Mouse (Mus musculus) MEL (cell line): ENCODE results near the gene Gm10477. TPM values are rescaled to one million over a fixed set of nuclear protein-coding genes. Genes with fewer than 3 reads are reported as not detected.

Experiments
- DNase-seq: peaks from one replicate; pipeline ENCODE4 v3.0.0; 2011; ENCODE audit warnings: low read depth, low spot score
- H3K27ac ChIP-seq: 2 replicates; pipeline ENCODE4 v1.5.1; 2012; ENCODE audit warnings: low read depth, mild to moderate bottlenecking, control low read depth, low read length, moderate library complexity; ENCODE audit not compliant: control insufficient read depth
- H3K27me3 ChIP-seq, 2 experiments: fragments of 150-350 bp in 1 of 2; sonication (generic) in 1 of 2; 2 replicates each; pipeline ENCODE4 v1.6.1; 2012; ENCODE audit warnings: low read length in 2 of 2, mild to moderate bottlenecking in 2 of 2, improper control_type of control experiment in 1 of 2, moderate library complexity in 1 of 2; ENCODE audit not compliant: insufficient read depth in 2 of 2, control insufficient read depth in 1 of 2
- H3K36me3 ChIP-seq, 2 experiments: 2 replicates each; pipeline ENCODE4 v1.6.1; 2012 to 2014; ENCODE audit warnings: low read length in 2 of 2, improper control_type of control experiment in 1 of 2, inconsistent platforms in 1 of 2, mild to moderate bottlenecking in 1 of 2; ENCODE audit not compliant: insufficient read depth in 2 of 2, control insufficient read depth in 1 of 2
- H3K4me1 ChIP-seq, 2 experiments: fragments of 150-350 bp in 1 of 2; sonication (generic) in 1 of 2; 2 replicates each; pipeline ENCODE4 v1.6.1; 2012; ENCODE audit warnings: low read length in 2 of 2, improper control_type of control experiment in 1 of 2, mild to moderate bottlenecking in 1 of 2; ENCODE audit not compliant: insufficient read depth in 2 of 2, control insufficient read depth in 1 of 2
- H3K4me3 ChIP-seq, 2 experiments: fragments of 150-350 bp in 1 of 2; sonication (generic) in 1 of 2; 2 replicates each; pipeline ENCODE4 v1.5.1; 2012; ENCODE audit warnings: low read depth in 2 of 2, low read length in 2 of 2, mild to moderate bottlenecking in 2 of 2, moderate library complexity in 2 of 2, control low read depth in 1 of 2, improper control_type of control experiment in 1 of 2; ENCODE audit not compliant: control insufficient read depth in 1 of 2, insufficient read depth in 1 of 2
- H3K79me2 ChIP-seq: 2 replicates; pipeline ENCODE4 v1.6.1; 2012; ENCODE audit warnings: mild to moderate bottlenecking, low read length, moderate library complexity; ENCODE audit not compliant: control insufficient read depth, poor library complexity, insufficient read depth
- H3K9ac ChIP-seq: 2 replicates; pipeline ENCODE4 v1.6.1; 2012; ENCODE audit warnings: low read depth, mild to moderate bottlenecking, control low read depth, low read length, moderate library complexity; ENCODE audit not compliant: control insufficient read depth, poor library complexity, severe bottlenecking
- H3K9me3 ChIP-seq: fragments of 150-350 bp; sonication (generic); replicated peaks from 2 replicates; pipeline ENCODE4 v1.6.1; 2012; ENCODE audit warnings: mild to moderate bottlenecking, low read length, improper control_type of control experiment, moderate library complexity; ENCODE audit not compliant: insufficient read depth
- CTCF ChIP-seq, 3 experiments: IDR thresholded peaks in 2 of 3; conservative IDR thresholded peaks in 1 of 3; 2 replicates each; pipeline ENCODE4 v1.5.1; 2011 to 2012; ENCODE audit warnings: low read length in 3 of 3, low read depth in 2 of 3, mild to moderate bottlenecking in 2 of 3, improper control_type of control experiment in 1 of 3, inconsistent platforms in 1 of 3, mixed read lengths in 1 of 3, moderate library complexity in 1 of 3; ENCODE audit not compliant: control insufficient read depth in 1 of 3, insufficient read depth in 1 of 3, poor library complexity in 1 of 3, severe bottlenecking in 1 of 3
- GATA1 ChIP-seq: IDR thresholded peaks from 2 replicates; pipeline ENCODE4 v1.6.1; 2011; ENCODE audit warnings: low read depth, low read length, improper control_type of control experiment
- MAFK ChIP-seq: IDR thresholded peaks from 2 replicates; pipeline ENCODE4 v1.6.1; 2011; ENCODE audit warnings: low read depth, mild to moderate bottlenecking, low read length, improper control_type of control experiment, borderline replicate concordance
- MAZ ChIP-seq: IDR thresholded peaks from 2 replicates; pipeline ENCODE4 v1.6.1; 2012; ENCODE audit warnings: low read depth, mild to moderate bottlenecking, inconsistent platforms, low read length, improper control_type of control experiment
- MEF2A ChIP-seq: IDR thresholded peaks from 2 replicates; pipeline ENCODE4 v1.6.1; 2014; ENCODE audit warnings: low read depth, mild to moderate bottlenecking, inconsistent platforms, low read length, improper control_type of control experiment; ENCODE audit not compliant: poor library complexity, insufficient replicate concordance, severe bottlenecking; ENCODE audit errors: extremely low read depth
- MYB ChIP-seq: IDR thresholded peaks from 2 replicates; pipeline ENCODE4 v1.6.1; 2011; ENCODE audit warnings: mild to moderate bottlenecking, low read depth, low read length, improper control_type of control experiment
- POLR2A ChIP-seq, 2 experiments: IDR thresholded peaks; 2 replicates each; pipeline ENCODE4 v1.6.1; 2011 to 2012; ENCODE audit warnings: low read length in 2 of 2, mild to moderate bottlenecking in 2 of 2, control low read depth in 1 of 2, improper control_type of control experiment in 1 of 2, low read depth in 1 of 2, moderate library complexity in 1 of 2; ENCODE audit not compliant: control insufficient read depth in 1 of 2, insufficient read depth in 1 of 2, poor library complexity in 1 of 2
- POLR2AphosphoS2 ChIP-seq: IDR thresholded peaks from 2 replicates; pipeline ENCODE4 v1.6.1; 2011; ENCODE audit warnings: low read length, improper control_type of control experiment
- RAD21 ChIP-seq: IDR thresholded peaks from 2 replicates; pipeline ENCODE4 v1.6.1; 2011; ENCODE audit warnings: mild to moderate bottlenecking, low read depth, low read length, improper control_type of control experiment
- SMC3 ChIP-seq: IDR thresholded peaks from 2 replicates; pipeline ENCODE4 v1.6.1; 2011; ENCODE audit warnings: low read depth, low read length, improper control_type of control experiment
- TBP ChIP-seq: IDR thresholded peaks from 2 replicates; pipeline ENCODE4 v1.8.0; 2011; ENCODE audit warnings: low read depth, low read length, improper control_type of control experiment
- USF1 ChIP-seq: IDR thresholded peaks from 2 replicates; pipeline ENCODE4 v1.6.1; 2014; ENCODE audit warnings: low read depth, mild to moderate bottlenecking, inconsistent platforms, low read length, improper control_type of control experiment, moderate library complexity
- ZC3H11A ChIP-seq: IDR thresholded peaks from 2 replicates; pipeline ENCODE4 v1.6.1; 2012; ENCODE audit warnings: low read depth, mild to moderate bottlenecking, inconsistent platforms, low read length, improper control_type of control experiment
- ZKSCAN1 ChIP-seq: IDR thresholded peaks from 2 replicates; pipeline ENCODE4 v1.6.1; 2012; ENCODE audit warnings: low read depth, mild to moderate bottlenecking, inconsistent platforms, low read length, improper control_type of control experiment, moderate library complexity
- ZNF384 ChIP-seq: IDR thresholded peaks from 2 replicates; pipeline ENCODE4 v1.6.1; 2012; ENCODE audit warnings: low read depth, mild to moderate bottlenecking, inconsistent platforms, low read length, improper control_type of control experiment
- polyA plus RNA-seq, 2 experiments: library from polyadenylated mRNA; stranded (reverse) in 1 of 2; unstranded in 1 of 2; fragments of >175 nt in 1 of 2; fragments of >200 nt in 1 of 2; gene quantifications; 2 replicates each; pipeline versions ENCODE4 v1.2.1 to v1.2.4; 2012; ENCODE audit warnings: low replicate concordance in 2 of 2, low read depth in 1 of 2; ENCODE audit not compliant: insufficient read length in 2 of 2, insufficient read depth in 1 of 2, missing spikeins in 1 of 2
- total RNA-seq: library from RNA; depleted of rRNA; stranded (reverse); fragments of 300-350 nt; gene quantifications from 2 replicates; pipeline ENCODE4 v1.2.3, GENCODE M21; 2012; rRNA removed

The Gm10477 gene
- total and polyA plus RNA-seq, 3 experiments, result not detected

DNA sequence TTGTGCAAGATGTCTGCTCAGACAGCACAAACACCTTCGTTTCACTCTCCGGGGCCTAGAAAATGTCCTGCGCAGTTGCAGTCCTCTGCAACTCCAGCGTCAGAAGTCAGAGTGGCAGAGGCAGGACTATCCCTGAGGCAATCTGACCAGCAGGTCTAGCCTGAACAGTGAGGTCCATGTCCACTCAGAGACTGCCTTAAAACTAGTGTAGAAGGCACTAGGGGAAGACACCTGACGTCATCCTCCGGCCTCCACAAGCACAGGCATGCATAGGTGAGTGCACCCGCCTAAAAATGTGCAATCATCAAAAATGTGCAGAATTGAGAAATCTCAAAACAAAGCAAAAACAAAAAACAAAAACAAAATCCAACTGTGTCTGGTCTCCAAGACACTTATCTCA is 25.0 kb downstream of the Gm10477 start, which contains the start of gene Gm648:
Gene Gm648, minus strand, starts transcription at position 101 of the 400 bp plus-strand sequence.
- Histone ChIP-seq H3K27me3 (no peaks in the 10 kb centered on the region), H3K27ac (no peak within 1 kb of the TSS), H3K9ac (no peak within 1 kb of the TSS), H3K4me3 (no peak within 1 kb of the TSS), H3K9me3 (no peaks in the 10 kb centered on the region), H3K36me3 (no peaks in the 10 kb centered on the region), H3K79me2 (no peaks in the 10 kb centered on the region), H3K4me1 (no peaks in the 10 kb centered on the region)
- no peak for TF ChIP-seq GATA1
- TF ChIP-seq POLR2A (IDR thresholded peaks at IDR 0.05; ENCODE audit: control insufficient read depth in 1 of 2, insufficient read depth in 1 of 2, low read depth in 1 of 2, low read length in 2 of 2, poor library complexity in 1 of 2), result no peak
- no peak for TF ChIP-seq TBP
- TF ChIP-seq ZKSCAN1, result no peak
- no peak for TF ChIP-seq MYB
- no peak for TF ChIP-seq POLR2AphosphoS2
- no peak for TF ChIP-seq MAZ
- TF ChIP-seq MEF2A, result no peak
- no peak for TF ChIP-seq ZNF384
- no peak for TF ChIP-seq SMC3
- no peak for DNase-seq

DNA sequence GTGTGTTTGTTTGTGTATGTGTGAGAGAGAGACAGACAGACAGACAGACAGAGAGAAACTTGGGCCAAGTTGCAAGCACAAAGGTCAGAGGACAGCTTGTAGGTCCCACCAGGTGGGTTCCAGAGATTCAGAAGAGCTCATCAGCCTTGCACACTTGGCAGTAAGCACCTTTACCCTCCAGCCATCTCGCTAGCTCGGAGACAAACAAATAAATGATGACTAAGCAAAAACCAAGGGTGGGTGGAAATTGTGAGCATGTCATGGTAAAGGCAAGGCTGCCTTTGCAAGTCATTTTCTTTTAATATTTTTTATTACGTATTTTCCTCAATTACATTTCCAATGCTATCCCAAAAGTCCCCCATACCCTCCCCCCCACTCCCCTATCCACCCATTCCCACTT is 29.0 kb downstream of the Gm10477 start:
- no peaks in the 10 kb centered on the region for H3K4me1 ChIP-seq
- no peaks in the 10 kb centered on the region for H3K36me3 ChIP-seq
- no peak overlapping the region for H3K9ac ChIP-seq
- H3K27ac ChIP-seq, result no peak overlapping the region
- no peak for TF ChIP-seq GATA1
- TF ChIP-seq MAFK, result peak; percentile 38; the same call in 1 of the 2 replicates
- H3K9me3 ChIP-seq, result no peaks in the 10 kb centered on the region
- no peak for DNase-seq
- H3K79me2 ChIP-seq, result no peaks in the 10 kb centered on the region
- no peaks in the 10 kb centered on the region for H3K27me3 ChIP-seq
- no peak overlapping the region for H3K4me3 ChIP-seq

DNA sequence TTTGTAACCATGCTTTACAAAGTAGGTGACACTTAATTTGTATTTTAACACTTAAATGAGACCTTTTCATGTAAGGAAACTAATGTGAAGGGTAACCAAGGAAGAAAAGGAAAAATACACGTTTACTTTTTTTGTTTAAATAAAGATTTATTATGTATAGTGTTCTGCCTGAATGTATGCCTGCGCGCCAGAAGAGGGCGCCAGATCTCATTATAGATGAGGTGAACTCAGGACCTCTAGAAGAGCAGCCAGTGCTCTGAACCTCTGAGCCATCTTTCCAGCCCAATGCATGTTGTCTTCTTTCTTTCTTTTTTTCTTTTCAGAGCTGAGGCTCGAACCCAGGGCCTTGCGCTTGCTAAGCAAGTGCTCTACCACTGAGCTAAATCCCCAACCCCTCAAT is 47.9 kb downstream of the Gm10477 start:
- H3K36me3 ChIP-seq, result no peaks in the 10 kb centered on the region
- H3K27me3 ChIP-seq, result no peaks in the 10 kb centered on the region
- no peak overlapping the region for H3K9ac ChIP-seq
- no peak overlapping the region for H3K27ac ChIP-seq
- DNase-seq, result peak; percentile 54
- H3K79me2 ChIP-seq, result no peaks in the 10 kb centered on the region
- H3K4me1 ChIP-seq, result no peaks in the 10 kb centered on the region
- TF ChIP-seq SMC3, result peak; percentile 81
- peak; percentile 47 to 71 (median 63) for TF ChIP-seq CTCF (IDR thresholded peaks at IDR 0.05 in 2 of 3, conservative IDR thresholded peaks at IDR 0.05 in 1 of 3; ENCODE audit: control insufficient read depth in 1 of 3, insufficient read depth in 1 of 3, low read depth in 2 of 3, low read length in 3 of 3, poor library complexity in 1 of 3, severe bottlenecking in 1 of 3)
- TF ChIP-seq ZC3H11A, result peak; percentile 61
- no peak for TF ChIP-seq USF1
- peak; percentile 72 for TF ChIP-seq RAD21
- TF ChIP-seq, all 39 proteins: peak for 4
- Histone ChIP-seq H3K4me3 (no peak overlapping the region), H3K9me3 (no peaks in the 10 kb centered on the region)

Other genes with a start within 250 kb of the Gm10477 start
- gene Zfp449, start 178.3 kb upstream of the Gm10477 start, total RNA-seq, result 1.5 TPM in 2 replicates
- 1 to 10 TPM in 1 of 2 experiments, not detected in 1; 1.5 TPM for gene Zfp449, start 178.3 kb upstream of the Gm10477 start, polyA plus RNA-seq
- gene Smim10l2a, start 150.2 kb upstream of the Gm10477 start, total RNA-seq, result not detected in 2 replicates
- not detected for gene Smim10l2a, start 150.2 kb upstream of the Gm10477 start, polyA plus RNA-seq
- gene Gm2174, start 76.8 kb upstream of the Gm10477 start, total RNA-seq, result 2.5 TPM in 1 of 2 replicates, not detected in the other
- gene Gm2174, start 76.8 kb upstream of the Gm10477 start, polyA plus RNA-seq, result not detected
- gene Ints6l, start 69.9 kb upstream of the Gm10477 start, total RNA-seq, result 9.8 and 18.4 TPM in 2 replicates
- 100 to 1,000 TPM in 1 of 2 experiments, 10 to 100 TPM in 1; 56.1 to 124 TPM for gene Ints6l, start 69.9 kb upstream of the Gm10477 start, polyA plus RNA-seq
- not detected in 2 replicates for gene Gm648, start 24.9 kb downstream of the Gm10477 start, total RNA-seq
- under 1 TPM in 1 of 2 experiments, not detected in 1; 0.08 TPM for gene Gm648, start 24.9 kb downstream of the Gm10477 start, polyA plus RNA-seq
- gene Mmgt1, start 73.3 kb downstream of the Gm10477 start, total RNA-seq, result 18.1 and 22.6 TPM in 2 replicates
- gene Mmgt1, start 73.3 kb downstream of the Gm10477 start, polyA plus RNA-seq, result 10 to 100 TPM; 16.9 to 45.6 TPM
- 11.4 and 11.5 TPM in 2 replicates for gene Slc9a6, start 85.0 kb downstream of the Gm10477 start, total RNA-seq
- gene Slc9a6, start 85.0 kb downstream of the Gm10477 start, polyA plus RNA-seq, result 10 to 100 TPM in 1 of 2 experiments, not detected in 1; 12.6 TPM
- not detected in 2 replicates for gene Fhl1, start 207.0 kb downstream of the Gm10477 start, total RNA-seq
- not detected for gene Fhl1, start 207.0 kb downstream of the Gm10477 start, polyA plus RNA-seq